Mouse (Mus musculus) heart, postnatal 0 days (tissue): ENCODE measurements around the gene Alms1.
"Not testable (repeated sequence)": the region's sequence is repeated elsewhere in the genome, so short reads cannot be mapped to it uniquely, and the experiment has no call there.

ENCODE experiments used
- CTCF ChIP-seq: IDR thresholded peaks from 2 replicates; pipeline ENCODE4 v1.5.1; 2016; ENCODE audit warnings: antibody characterized with exemption, control low read depth, low read depth
- EP300 ChIP-seq: IDR thresholded peaks from 2 replicates; pipeline ENCODE4 v1.6.1; 2016; ENCODE audit warnings: antibody characterized with exemption, low read depth

GRCm38 (mm10) chr6:85713105-85713504, 125.8 kb downstream of the Alms1 start, which contains the start of gene Nat8f7:
- TF ChIP-seq CTCF, EP300: not testable (repeated sequence)
